Mouse (Mus musculus): ENCODE measurements around the gene Pip4k2c.

DNA sequence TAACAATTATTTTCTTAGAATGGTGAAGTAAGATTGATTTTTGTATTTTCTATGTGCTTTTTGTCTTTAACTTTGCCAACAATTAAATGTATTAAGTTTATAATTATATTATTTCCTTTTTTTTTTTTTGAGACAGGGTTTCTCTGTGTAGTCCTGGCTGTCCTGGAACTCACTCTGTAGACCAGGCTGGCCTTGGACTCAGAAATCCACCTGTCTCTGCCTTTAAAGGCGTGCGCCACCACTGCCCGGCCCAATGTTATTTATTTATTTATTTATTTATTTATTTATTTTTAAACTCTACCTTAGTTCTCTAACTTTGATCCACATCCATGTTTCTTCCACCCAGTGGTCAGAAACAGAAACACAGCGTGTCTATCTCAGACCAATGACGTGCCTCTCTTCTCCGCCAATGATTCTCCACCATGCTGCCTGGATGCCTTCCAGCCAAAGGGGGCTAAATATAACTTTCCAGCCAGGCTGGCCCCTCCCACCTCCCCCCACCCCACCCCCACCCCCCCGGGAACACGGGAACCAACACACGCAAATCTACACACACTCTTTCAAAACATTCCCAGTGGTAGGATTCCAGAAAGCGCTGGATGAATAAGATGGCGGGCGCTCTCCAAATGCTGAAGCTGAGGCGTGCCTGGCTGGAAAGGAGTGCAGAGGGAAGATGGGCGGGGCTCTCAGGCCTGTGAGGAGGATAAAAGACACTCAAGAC lies 44.4 kb upstream of the Pip4k2c start:
- TF ChIP-seq EP300 (IDR thresholded peaks at IDR 0.05; ENCODE audit: insufficient read depth, low read depth, low read length) (no peak), POLR2A (IDR thresholded peaks at IDR 0.05; ENCODE audit: insufficient read depth, low read length) (no peak)
